Mouse (Mus musculus): ENCODE results near the gene Ptov1. TPM values are rescaled to one million over a fixed set of nuclear protein-coding genes. Genes with fewer than 3 reads are reported as not detected.

Ptov1 gene
- total and polyA plus RNA-seq, 3 experiments = 33.2 to 145 (median 75.4) TPM

GRCm38 (mm10) chr7:44896499-44896898, 26.9 kb upstream of the Ptov1 start:
- peak; percentile 22 for DNase-seq (ENCODE audit: low spot score)
- Histone ChIP-seq H3K4me1 (ENCODE audit: insufficient read depth, low read depth, low read length) (peaks cover 77% of the 10 kb centered on the region), H3K4me3 (ENCODE audit: low read depth, low read length) (peak overlapping the region; percentile 76), H3K27me3 (ENCODE audit: insufficient read depth, low read length) (no peaks in the 10 kb centered on the region), H3K9me3 (replicated peaks) (no peaks in the 10 kb centered on the region), H3K36me3 (replicated peaks) (peaks cover 48% of the 10 kb centered on the region)
- TF ChIP-seq TAL1 (conservative IDR thresholded peaks at IDR 0.05; ENCODE audit: low read depth, low read length) = no peak
- no peak for ATAC-seq (ENCODE audit: extremely low read depth, insufficient number of reproducible peaks, low FRiP score, poor library complexity, severe bottlenecking)

GRCm38 (mm10) chr7:44895593-44896434, 26.2 kb upstream of the Ptov1 start, which contains the start of gene Fuz:
Fuz (plus strand) TSS chr7:44896079.
- Histone ChIP-seq H3K9me3 (replicated peaks) (no peaks in the 10 kb centered on the region), H3K36me3 (replicated peaks) (peaks cover 45% of the 10 kb centered on the region), H3K4me3 (ENCODE audit: low read depth, low read length) (peak within 1 kb of the TSS; percentile 76), H3K27me3 (ENCODE audit: insufficient read depth, low read length) (no peaks in the 10 kb centered on the region), H3K4me1 (ENCODE audit: insufficient read depth, low read depth, low read length) (peaks cover 78% of the 10 kb centered on the region)
- peak; percentile 81 for DNase-seq (ENCODE audit: low spot score)
- TF ChIP-seq POLR2AphosphoS5 (IDR thresholded peaks at IDR 0.05; ENCODE audit: insufficient replicate concordance, low read depth, low read length) = no peak
- no peak for TF ChIP-seq GATA2 (IDR thresholded peaks at IDR 0.05; ENCODE audit: borderline replicate concordance, low read depth, low read length)
- TF ChIP-seq TAL1 (conservative IDR thresholded peaks at IDR 0.05; ENCODE audit: low read depth, low read length) = no peak
- no peak for TF ChIP-seq GATA1 (IDR thresholded peaks at IDR 0.05; ENCODE audit: borderline replicate concordance, low read length)
- no peak for TF ChIP-seq CTCF (IDR thresholded peaks at IDR 0.05; ENCODE audit: low read depth, low read length)
- peak; percentile 51 for ATAC-seq (ENCODE audit: extremely low read depth, insufficient number of reproducible peaks, low FRiP score, poor library complexity, severe bottlenecking)

GRCm38 (mm10) chr7:44895206-44895592, 25.6 kb upstream of the Ptov1 start:
- H3K4me1 ChIP-seq (ENCODE audit: insufficient read depth, low read depth, low read length) = peaks cover 79% of the 10 kb centered on the region
- no peak for TF ChIP-seq POLR2AphosphoS5 (IDR thresholded peaks at IDR 0.05; ENCODE audit: insufficient replicate concordance, low read depth, low read length)
- TF ChIP-seq TAL1 (conservative IDR thresholded peaks at IDR 0.05; ENCODE audit: low read depth, low read length) = no peak
- TF ChIP-seq CTCF (IDR thresholded peaks at IDR 0.05; ENCODE audit: low read depth, low read length) = no peak
- no peak for TF ChIP-seq GATA1 (IDR thresholded peaks at IDR 0.05; ENCODE audit: borderline replicate concordance, low read length)
- TF ChIP-seq GATA2 (IDR thresholded peaks at IDR 0.05; ENCODE audit: borderline replicate concordance, low read depth, low read length) = no peak
- peaks cover 45% of the 10 kb centered on the region for H3K36me3 ChIP-seq (replicated peaks)
- DNase-seq (ENCODE audit: low spot score) (no peak), ATAC-seq (ENCODE audit: extremely low read depth, insufficient number of reproducible peaks, low FRiP score, poor library complexity, severe bottlenecking) (no peak)
- no peaks in the 10 kb centered on the region for H3K27me3 ChIP-seq (ENCODE audit: insufficient read depth, low read length)
- peak overlapping the region; percentile 76; the same call in 1 of the 2 replicates for H3K4me3 ChIP-seq (ENCODE audit: low read depth, low read length)
- H3K9me3 ChIP-seq (replicated peaks) = no peaks in the 10 kb centered on the region

- ATAC-seq (ENCODE audit: extremely low read depth, insufficient number of reproducible peaks, low FRiP score, poor library complexity, severe bottlenecking) (no peak), DNase-seq (ENCODE audit: low spot score) (no peak)
- Histone ChIP-seq H3K4me1 (ENCODE audit: insufficient read depth, low read depth, low read length) (peaks cover 74% of the 10 kb centered on the region), H3K4me3 (ENCODE audit: low read depth, low read length) (no peak overlapping the region), H3K27me3 (ENCODE audit: insufficient read depth, low read length) (no peaks in the 10 kb centered on the region), H3K9me3 (replicated peaks) (no peaks in the 10 kb centered on the region), H3K36me3 (replicated peaks) (peaks cover 43% of the 10 kb centered on the region)
- TF ChIP-seq POLR2AphosphoS5 (IDR thresholded peaks at IDR 0.05; ENCODE audit: insufficient replicate concordance, low read depth, low read length) (no peak), GATA2 (IDR thresholded peaks at IDR 0.05; ENCODE audit: borderline replicate concordance, low read depth, low read length) (no peak), CTCF (IDR thresholded peaks at IDR 0.05; ENCODE audit: low read depth, low read length) (no peak), TAL1 (conservative IDR thresholded peaks at IDR 0.05; ENCODE audit: low read depth, low read length) (no peak), GATA1 (IDR thresholded peaks at IDR 0.05; ENCODE audit: borderline replicate concordance, low read length) (no peak)
These were observed 24.6 kb upstream of the Ptov1 start for GRCm38 (mm10) chr7:44894175-44894574.

- DNase-seq (ENCODE audit: low spot score) = no peak
- peaks cover 73% of the 10 kb centered on the region for H3K4me1 ChIP-seq (ENCODE audit: insufficient read depth, low read depth, low read length)
- H3K27me3 ChIP-seq (ENCODE audit: insufficient read depth, low read length) = no peaks in the 10 kb centered on the region
- TF ChIP-seq GATA1 (IDR thresholded peaks at IDR 0.05; ENCODE audit: borderline replicate concordance, low read length) (no peak), GATA2 (IDR thresholded peaks at IDR 0.05; ENCODE audit: borderline replicate concordance, low read depth, low read length) (no peak), POLR2AphosphoS5 (IDR thresholded peaks at IDR 0.05; ENCODE audit: insufficient replicate concordance, low read depth, low read length) (no peak), CTCF (IDR thresholded peaks at IDR 0.05; ENCODE audit: low read depth, low read length) (no peak), TAL1 (conservative IDR thresholded peaks at IDR 0.05; ENCODE audit: low read depth, low read length) (no peak)
- H3K36me3 ChIP-seq (replicated peaks) = peaks cover 43% of the 10 kb centered on the region
- no peak for ATAC-seq (ENCODE audit: extremely low read depth, insufficient number of reproducible peaks, low FRiP score, poor library complexity, severe bottlenecking)
- H3K4me3 ChIP-seq (ENCODE audit: low read depth, low read length) = no peak overlapping the region
- H3K9me3 ChIP-seq (replicated peaks) = no peaks in the 10 kb centered on the region
These were observed 23.6 kb upstream of the Ptov1 start for GRCm38 (mm10) chr7:44893197-44893596.

GRCm38 (mm10) chr7:44892276-44892921, 22.8 kb upstream of the Ptov1 start, which contains the start of gene Med25:
Med25 (minus strand) TSS chr7:44892712.
- DNase-seq (ENCODE audit: low spot score) (peak; percentile 89), ATAC-seq (ENCODE audit: extremely low read depth, insufficient number of reproducible peaks, low FRiP score, poor library complexity, severe bottlenecking) (peak; percentile 31; the same call in 1 of the 2 replicates)
- peaks cover 43% of the 10 kb centered on the region for H3K36me3 ChIP-seq (replicated peaks)
- no peaks in the 10 kb centered on the region for H3K9me3 ChIP-seq (replicated peaks)
- H3K27me3 ChIP-seq (ENCODE audit: insufficient read depth, low read length) = no peaks in the 10 kb centered on the region
- peak within 1 kb of the TSS; percentile 91 for H3K4me3 ChIP-seq (ENCODE audit: low read depth, low read length)
- TF ChIP-seq TAL1 (conservative IDR thresholded peaks at IDR 0.05; ENCODE audit: low read depth, low read length) (no peak), POLR2AphosphoS5 (IDR thresholded peaks at IDR 0.05; ENCODE audit: insufficient replicate concordance, low read depth, low read length) (no peak), GATA2 (IDR thresholded peaks at IDR 0.05; ENCODE audit: borderline replicate concordance, low read depth, low read length) (no peak), GATA1 (IDR thresholded peaks at IDR 0.05; ENCODE audit: borderline replicate concordance, low read length) (no peak), CTCF (IDR thresholded peaks at IDR 0.05; ENCODE audit: low read depth, low read length) (no peak)
- H3K4me1 ChIP-seq (ENCODE audit: insufficient read depth, low read depth, low read length) = peaks cover 65% of the 10 kb centered on the region
